8 mouse cellular contexts compared by ENCODE assay signal in the genomic region with DNA sequence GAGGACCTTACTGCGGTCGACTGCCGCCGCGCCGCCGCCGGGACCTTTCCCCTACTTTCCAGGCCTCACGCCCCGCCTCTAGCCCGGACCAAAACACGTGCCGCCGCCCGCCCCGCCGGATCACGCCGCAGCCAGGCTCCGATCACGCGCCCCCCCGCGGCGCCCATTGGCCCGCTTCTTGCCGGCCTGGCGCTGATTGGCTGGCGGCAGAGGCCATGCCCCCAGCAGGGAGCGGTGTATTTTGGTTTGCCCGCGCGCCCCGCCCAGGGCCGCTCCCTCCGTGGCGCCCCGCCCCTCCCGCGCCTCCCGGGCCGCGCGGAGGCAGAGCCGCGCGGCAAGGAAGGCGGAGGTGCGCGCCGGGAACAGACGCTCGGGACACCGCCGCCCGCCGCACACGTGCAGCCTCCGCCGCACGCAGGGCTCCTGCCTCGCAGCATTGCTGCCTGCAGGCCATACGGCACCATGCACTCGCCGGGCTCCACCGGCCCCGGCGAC. TPM values are rescaled to one million over a fixed set of nuclear protein-coding genes. Genes with fewer than 3 reads are reported as not detected.
DNase-seq lines count a peak whose midpoint lies in the region; ATAC-seq lines count a peak whose summit lies in the region.

A gene (plus strand): TSS at position 212 of the 495 bp plus-strand sequence.

- peak within 1 kb of the TSS; percentile 97 for H3K4me3 ChIP-seq in intestine, embryonic 14.5 days (ENCODE audit: low read depth, low read length)

- H3K4me1 ChIP-seq in intestine, embryonic 14.5 days (replicated peaks; ENCODE audit: control insufficient read depth, insufficient read depth, low read length): peaks cover 19% of the 10 kb centered on the region

- H3K27ac ChIP-seq in intestine, embryonic 14.5 days (ENCODE audit: low read depth): peak within 1 kb of the TSS; percentile 98

- peaks cover 28% of the 10 kb centered on the region for H3K36me3 ChIP-seq in intestine, embryonic 14.5 days (ENCODE audit: control insufficient read depth, insufficient read depth, low read length)

- peak within 1 kb of the TSS; percentile 98 for H3K9ac ChIP-seq in intestine, embryonic 14.5 days (ENCODE audit: low read length)

- ATAC-seq in intestine, embryonic 14.5 days (replicated peaks; ENCODE audit: low FRiP score, low TSS enrichment, low read depth): peak; percentile 94

- intact Hi-C loops in left cerebral cortex, postnatal 14 days (cut with DNase I): no loop called here

- H3K27me3 ChIP-seq in intestine, embryonic 14.5 days (replicated peaks; ENCODE audit: control insufficient read depth, insufficient read depth, low read length): no peaks in the 10 kb centered on the region

- under 1% methylated on average over 56 of the region's 68 CpGs for whole genome bisulfite sequencing in intestine, embryonic 14.5 days

- peak within 1 kb of the TSS; percentile 61 for H3K4me2 ChIP-seq in intestine, embryonic 14.5 days (ENCODE audit: low read length)

- no peaks in the 10 kb centered on the region for H3K9me3 ChIP-seq in intestine, embryonic 14.5 days (ENCODE audit: control insufficient read depth, low read length)

- peak; percentile 99 to 100 for DNase-seq in adrenal gland, adult (ENCODE audit: inconsistent age in 2 of 2, low spot score in 1 of 2)
- DNase-seq in embryo, embryonic 10.5 days (ENCODE audit: low spot score): peak; percentile 96
- DNase-seq in gastrocnemius, postnatal 25 days: peak; percentile 99
- DNase-seq in intestine, embryonic 14.5 days (ENCODE audit: low spot score): peak; percentile 98
- DNase-seq in left cerebral cortex, postnatal 14 days (ENCODE audit: low spot score in 2 of 2): peak; percentile 97
- peak; percentile 97 for DNase-seq in mesoderm, embryonic 11.5 days (ENCODE audit: low read depth, low spot score)
- DNase-seq in right cerebral cortex, postnatal 36 days (ENCODE audit: low spot score in 2 of 2): peak; percentile 95 to 96
- peak; percentile 98 for DNase-seq in yolk sac, embryonic 10.5 days (ENCODE audit: low spot score)

RNA-seq across cellular contexts. Expression of the gene that starts here (rescaled TPM):
- 1 to 10 TPM; 4.8 to 6.9 TPM for total RNA-seq in gastrocnemius, postnatal 25 days (2021)
- 12.5 and 15.2 TPM in 2 replicates for polyA plus RNA-seq in intestine, embryonic 14.5 days (2014; fragmentation: Nextera tagmentation; extraction: Ambion mirVana)
- 1 to 10 TPM; 5.3 to 6.7 TPM for total RNA-seq in left cerebral cortex, postnatal 14 days (2021)

Comparison
In these comparisons a context has a peak if more than half of its experiments do, and no peak if none do; other contexts are left out.
1. Peak in every context shown above with its lines: DNase-seq, ATAC-seq, H3K4me3 ChIP-seq and H3K27ac ChIP-seq.